Mouse (Mus musculus): ENCODE data around the gene Chchd6.

Chchd6 gene

DNA sequence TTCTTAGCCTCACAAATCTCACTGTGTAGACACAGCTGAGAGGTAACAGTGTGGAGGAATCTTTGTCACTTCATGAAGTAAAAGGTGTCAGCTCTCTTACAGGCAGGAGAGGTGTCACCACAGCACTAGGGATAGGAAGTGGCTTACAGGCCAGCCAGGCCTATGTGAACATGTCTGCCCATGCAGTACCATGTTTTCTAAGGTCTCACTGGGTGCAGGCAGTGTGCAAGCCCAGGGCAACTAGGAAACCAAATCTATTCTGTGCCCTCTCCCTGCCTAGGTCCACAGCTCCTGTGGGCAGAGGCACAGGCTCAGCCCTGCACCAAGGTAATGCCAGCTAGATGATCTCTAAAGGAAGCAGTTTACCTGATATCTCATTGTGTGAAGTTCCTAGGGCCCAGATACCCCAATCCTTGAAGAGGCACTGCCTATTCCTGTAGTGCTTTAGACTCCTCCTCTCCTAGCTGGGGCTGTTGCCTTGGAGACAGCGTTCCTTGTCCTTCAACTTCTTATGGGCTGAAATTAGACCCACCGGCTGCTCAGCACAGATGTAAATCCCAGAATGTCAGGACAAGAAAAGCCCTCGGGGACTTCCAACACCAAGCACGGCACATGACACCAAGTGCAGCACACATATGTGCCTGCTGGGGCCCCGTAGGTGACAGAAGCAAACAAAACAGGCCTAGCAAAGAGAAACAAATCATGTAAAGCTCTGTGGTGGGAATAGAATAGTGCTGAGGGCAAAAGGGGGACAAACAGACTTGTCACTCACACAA is 10.6 kb downstream of the Chchd6 start:
- DNase-seq = no peak

DNA sequence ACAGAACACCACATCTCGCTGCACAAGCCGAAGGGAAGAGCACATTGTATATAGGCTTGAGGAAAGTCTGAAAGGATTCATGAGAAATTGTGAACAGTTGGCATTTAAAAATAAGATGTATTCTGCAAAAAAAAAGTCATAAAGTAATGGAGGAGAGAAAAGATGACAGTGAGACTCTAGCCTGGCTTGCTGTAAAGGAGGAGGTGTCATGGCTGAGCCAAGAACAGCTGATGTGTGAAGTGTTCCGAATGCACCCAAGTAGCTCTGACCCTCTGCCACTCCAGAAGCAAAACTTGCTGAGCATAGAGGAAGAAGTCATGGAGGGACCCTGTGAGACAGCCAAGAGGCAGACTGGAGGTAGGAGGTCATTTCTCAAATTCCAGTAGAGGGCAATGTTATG is 12.3 kb downstream of the Chchd6 start:
- DNase-seq = no peak

DNA sequence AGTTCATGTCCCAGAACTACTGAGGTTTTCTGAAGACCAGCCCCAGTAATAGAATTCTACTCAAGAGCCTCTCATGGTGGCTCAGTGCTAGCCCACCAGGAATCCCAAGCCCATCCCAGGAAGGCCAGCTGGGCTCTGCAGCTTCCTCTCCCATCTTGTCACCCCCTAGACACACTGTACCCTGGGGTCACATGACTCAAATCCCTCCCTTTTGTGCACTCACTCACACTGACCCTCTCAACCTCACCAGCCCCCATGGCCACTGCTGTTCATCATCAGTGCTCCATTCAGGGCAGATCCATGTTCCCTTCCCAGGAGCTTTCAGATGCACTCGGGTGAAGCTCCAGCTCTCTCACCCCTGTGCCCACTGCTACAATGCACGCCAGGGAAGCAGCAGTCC is 20.8 kb downstream of the Chchd6 start:
- DNase-seq = no peak

DNA sequence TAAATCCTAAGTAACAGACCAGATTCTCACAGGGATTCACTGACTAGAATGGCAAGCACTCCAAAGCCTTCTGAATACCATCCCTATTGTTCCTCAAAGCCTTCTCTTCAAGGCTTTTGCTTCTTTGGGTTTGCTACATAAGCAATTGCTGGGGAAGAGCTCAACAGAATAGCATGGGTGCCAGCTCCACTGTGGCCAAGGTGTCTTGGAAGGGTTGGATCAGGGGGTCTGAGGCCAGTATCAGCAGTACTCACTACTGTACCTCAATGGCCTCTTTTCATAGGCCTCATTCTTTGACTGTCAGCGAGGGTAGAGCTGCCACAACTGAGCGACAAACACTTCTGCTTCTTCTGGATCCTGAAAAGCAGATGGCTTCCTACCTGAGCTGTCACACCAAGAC is 21.7 kb downstream of the Chchd6 start:
- DNase-seq = no peak

DNA sequence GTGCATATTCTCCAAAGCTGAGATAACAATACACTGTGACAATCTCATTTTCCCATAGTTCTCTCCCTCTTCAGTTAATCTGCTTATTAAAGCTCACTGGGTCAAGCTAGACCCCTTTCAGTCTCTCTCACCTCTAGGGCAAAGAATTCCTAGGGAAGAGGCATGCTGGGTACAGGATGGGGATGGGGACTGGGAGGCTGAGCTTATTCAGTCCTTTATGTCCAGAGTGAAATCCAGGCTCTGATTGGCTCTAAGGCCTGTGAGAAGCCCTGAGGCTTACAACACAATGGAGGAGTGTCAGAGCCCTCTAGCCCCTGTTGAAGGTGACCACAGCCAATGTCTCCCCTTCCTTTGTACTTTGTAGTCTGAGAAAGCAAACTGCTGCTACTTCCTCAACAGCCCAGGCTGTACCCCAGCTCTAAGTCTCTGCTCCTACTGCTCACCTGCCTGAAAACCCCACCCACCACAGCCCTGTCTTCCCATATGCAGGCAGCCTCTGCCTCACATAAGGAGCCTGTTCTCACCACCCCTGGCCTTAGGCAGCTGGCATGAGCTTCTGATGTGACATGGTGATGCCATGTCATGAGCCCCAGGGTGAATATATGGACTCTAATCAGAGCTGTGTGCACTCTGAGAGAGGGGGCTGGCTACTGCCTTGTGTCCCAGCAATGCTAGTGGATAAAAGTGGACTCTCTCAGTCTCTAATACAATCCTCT is 22.4 kb downstream of the Chchd6 start:
- DNase-seq = no peak

DNA sequence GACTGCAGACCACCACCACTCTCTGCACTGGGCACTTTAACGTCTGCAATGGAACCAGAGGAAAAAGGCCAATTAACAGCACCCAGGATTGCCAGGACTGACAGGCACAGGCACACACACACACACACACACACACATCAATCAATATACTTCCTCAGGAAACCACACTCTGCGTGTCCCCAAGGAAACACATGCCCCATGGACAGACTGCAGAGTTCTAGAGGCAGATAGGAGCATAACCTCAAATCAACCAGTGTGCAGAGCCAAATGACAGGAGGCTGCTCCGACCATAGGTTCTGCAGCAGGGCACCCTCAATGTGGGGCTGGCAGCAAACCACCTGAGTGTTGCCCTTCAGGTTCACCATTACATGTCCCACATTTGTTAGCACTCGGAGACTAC is 26.1 kb downstream of the Chchd6 start:
- no peak for DNase-seq

DNA sequence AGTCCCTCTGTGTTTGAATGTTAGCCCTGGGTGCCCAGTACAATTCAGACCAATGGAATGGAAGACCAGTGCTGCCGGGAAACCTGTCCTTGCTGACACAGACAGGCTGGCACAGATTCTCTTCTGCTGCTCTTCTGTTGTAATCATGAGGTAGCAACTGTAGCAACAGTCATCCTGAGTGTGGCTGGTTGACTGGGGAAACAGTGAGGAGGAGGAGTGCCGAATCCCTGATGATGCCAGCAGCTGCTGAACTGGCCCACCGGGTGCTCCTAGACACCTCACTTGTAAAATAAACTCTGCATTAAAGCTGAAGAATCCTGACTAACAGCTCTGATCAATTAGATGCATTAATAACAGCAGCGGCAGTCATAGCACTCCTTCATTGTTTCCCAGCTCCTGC is 28.7 kb downstream of the Chchd6 start:
- no peak for DNase-seq

DNA sequence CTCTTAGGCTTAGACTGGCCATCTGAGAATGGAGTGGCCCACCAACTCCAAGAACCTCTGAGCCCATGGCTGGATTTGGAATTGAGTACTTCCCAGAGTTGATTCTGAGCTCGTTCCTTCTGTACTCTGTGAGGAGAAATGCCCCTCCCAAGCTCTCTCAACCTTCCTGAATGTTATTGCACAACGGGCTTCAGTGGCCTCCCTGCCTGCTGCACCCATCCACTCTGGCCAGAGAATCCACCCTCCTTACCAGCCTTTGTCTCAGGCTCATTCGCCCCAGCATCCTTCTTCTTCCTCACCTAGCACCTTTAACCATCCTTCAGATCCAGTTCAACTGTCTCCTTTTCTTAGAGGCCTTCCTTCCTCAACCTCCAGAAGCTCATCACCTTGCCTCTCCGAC is 32.1 kb downstream of the Chchd6 start:
- DNase-seq = no peak

DNA sequence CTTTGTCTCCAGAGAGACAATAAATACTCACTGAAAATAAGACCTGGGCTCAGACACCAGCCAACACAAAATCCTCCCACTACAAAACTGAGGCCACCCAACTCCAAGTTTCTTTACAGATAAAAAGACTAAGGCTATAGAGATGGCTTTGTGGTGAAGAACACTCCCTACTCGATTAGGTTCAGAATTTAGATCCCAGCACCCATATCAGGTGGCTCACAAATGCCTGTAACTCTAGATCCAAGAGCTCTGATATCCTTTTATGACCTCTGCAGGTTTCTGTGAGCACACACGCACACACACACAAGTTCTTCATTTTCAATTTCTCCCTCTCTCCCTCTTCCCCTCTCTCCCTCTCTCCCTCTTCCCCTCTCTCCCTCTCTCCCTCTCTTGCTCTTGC is 34.6 kb downstream of the Chchd6 start:
- DNase-seq = no peak

DNA sequence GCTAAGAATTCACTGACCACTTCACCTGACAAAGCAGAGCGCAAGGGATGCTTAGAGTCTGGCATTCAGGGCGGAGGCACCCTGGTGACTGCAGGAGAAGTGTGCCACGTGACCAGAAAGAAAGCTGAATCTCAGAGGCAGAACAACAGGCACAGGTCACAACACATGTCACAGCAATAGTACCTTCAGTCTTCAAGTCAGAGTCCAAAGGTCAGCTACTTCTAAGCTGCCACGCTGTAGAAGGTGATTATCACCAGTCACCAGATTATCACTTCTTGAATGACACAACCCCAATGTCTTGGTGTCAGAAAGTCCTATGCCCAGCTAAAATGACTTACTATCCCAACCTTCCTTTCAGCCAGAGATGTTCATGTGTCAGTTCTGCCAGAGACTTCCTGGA is 37.8 kb downstream of the Chchd6 start:
- DNase-seq = no peak

DNA sequence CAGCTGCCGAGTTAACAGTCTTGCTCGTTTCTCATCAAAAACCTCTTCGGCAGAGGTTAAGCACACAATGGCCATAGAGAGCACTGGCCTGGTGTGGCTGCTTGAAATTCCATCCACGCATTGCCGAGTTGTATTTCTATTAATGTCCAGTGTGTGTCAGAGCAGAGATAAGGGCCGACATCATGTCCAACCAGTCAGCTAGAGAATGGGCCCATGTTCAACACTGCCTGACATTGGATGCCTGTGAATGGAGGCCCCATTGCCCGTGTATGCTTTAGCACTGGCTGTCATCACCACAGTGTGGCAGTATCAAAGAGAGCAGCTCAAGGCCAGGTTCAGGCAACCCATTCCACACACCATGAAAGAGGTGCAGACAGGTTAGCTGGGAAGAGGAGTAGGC is 38.9 kb downstream of the Chchd6 start:
- DNase-seq = no peak

DNA sequence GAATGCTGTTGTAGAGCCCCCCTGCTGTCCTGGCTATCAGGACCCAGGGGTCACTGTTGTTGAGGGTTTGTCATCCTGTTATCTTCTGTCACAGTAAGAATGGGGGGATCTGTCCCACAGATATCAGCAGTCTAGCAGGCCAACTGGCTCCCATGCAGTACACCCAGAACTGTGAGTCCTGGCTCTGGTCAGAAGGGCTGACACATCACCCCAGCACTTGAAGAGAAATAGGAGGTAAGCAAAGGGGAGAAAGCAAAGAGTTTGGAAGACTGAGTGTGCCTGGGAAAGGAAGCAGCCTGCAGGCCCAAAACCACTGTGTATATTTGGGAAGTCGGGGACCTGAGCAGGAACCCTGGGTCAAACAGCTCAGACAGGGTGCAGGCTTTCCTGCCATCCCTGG is 39.5 kb downstream of the Chchd6 start:
- DNase-seq = no peak

DNA sequence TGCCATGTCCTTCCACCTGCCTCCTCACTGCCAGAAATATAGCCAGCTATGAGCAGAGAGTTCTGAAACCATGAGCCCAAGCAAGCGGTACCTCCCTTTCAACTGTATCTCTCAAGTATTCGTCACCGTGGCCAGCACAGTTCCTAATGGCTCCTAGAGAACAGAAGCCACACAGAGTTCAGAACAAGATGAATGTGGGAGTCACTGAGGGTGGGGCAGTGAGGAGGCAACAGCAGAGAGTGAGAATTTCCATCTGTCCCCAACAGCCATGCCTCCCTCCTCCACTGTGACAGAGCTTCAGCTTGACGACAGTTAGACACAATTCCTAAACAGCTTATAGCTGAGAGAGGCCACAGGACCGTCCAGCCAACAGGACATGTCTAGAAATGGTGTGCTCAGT is 41.4 kb downstream of the Chchd6 start:
- no peak for DNase-seq

DNA sequence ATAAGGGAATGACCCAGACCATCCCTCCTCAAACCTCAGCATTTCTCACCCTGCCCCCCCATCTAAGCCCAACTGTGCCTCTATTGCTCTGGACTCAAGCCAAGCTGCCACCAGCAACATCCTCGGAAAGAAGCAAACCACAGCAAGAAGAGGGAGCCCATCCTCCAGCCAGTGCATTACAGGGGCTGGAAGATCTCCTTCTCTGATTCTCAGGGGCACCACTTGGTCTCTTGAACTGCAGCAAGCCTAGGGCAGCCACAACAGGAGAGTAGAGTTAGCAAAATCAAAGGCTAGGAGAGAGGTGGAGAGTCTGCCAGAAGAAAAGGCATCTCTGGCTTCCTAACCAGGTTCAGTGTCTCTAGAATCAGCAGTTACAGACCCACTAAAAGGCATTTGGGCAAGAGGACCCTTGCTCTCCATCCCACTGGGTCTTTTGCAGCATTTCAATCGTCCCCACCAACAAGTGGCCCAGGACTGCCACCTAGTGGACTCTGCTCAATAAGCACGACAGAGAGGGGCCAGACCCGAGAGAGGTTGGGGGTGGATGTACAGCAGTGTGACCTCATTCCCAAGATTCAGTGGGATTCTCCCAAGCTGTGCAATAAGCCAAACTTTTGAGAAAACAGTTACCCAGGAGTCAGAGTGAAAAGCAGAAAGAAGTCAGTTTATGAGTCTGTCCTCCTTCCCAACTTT is 42.3 kb downstream of the Chchd6 start:
- peak; percentile 80 for DNase-seq

DNA sequence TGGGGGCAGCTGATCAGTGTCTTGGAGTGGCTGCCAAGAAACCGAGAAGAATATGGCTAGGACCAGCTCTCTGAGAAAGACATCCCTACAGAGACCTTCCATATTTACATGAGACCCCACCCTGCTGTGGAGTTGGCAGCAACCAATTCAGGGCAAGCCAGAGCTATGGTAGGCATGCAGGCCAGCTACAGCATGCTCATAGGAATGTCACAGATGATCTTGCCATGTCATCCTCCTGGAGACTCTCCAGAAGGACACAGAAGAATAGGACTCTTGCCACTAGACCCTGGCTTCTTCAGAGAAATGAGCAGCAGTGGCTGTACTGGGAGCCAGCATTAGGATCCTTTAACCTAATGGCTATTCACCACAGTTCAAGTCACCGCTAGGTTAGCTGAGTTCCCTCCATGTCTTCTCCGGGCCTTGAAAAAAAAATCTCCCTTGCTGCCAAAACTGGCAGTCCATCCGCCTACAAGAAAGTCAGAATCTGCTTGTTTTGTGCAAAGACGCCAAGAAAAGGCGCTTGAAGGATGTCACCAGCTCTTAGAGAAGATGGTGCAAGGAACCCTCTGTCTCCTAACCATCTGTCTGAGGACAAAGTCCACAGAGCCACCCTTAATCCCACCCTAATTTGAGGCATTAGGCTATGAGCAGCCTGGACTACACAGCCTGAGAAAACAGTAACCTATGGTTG is 43.0 kb downstream of the Chchd6 start:
- no peak for DNase-seq

DNA sequence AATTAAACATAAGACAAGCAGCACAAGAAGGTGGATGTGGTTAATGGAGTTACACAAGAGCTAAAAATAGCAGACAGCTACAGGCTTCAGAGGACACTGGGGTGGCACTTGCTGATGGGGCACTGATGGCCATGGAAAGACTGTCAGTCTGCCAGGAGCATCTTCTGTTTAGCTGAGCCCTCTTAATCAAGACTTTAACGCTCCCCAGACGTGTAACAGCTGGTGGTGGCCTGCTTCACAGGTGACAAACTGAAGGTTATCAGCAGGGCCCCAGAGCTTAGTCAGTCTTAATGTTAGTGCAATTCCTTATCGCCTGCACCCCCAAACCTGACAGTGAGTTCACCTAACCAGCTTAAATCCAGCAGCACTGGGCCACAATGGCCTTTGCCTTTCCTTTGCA is 46.3 kb downstream of the Chchd6 start:
- no peak for DNase-seq

DNA sequence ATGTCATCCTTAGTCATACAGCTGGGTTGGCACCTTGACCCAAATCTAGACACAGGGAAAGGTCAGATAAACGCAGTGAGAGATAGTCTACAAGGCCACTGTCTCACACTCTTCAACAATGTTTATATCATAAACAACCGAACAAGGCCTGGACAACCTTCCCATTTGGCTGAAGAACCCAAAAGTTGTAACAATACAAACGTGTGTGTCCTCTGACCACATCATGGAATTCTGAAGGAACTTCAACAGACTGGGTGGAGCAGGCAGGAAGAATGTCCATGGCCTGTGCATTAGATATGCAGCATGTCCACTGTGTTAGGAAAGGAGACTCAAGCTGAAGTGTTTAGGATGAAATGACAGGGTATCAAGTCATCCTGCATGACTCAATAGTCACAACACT is 47.5 kb downstream of the Chchd6 start:
- no peak for DNase-seq

DNA sequence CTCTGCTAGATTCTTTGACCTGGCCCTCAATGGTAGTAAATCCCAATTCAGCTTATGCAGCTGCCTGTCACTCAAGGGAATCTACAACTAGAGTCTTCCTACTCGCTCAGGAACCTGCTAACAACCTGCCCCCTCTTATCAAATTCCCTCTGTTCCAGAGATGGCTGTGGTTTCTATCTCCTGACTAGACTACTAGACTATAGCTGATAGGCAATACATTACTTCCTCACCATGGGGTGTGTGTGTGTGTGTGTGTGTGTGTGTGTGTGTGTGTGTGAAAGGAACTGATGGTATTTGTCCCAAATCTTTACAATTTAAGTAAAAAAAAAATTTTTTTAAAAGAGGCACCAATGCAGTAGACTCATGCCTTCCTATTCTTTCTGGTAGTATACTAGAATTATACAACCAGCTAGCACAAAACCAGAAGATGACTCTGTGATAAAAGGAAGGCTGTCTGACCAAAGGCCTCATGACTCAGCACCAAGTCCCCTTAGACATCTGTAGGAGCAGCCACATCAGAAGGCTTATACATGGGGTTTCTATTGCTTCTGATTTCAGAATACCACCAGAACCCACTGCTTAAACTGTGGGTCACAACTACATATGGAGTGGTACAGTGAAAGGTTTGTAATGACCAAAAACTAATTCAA is 57.2 kb downstream of the Chchd6 start:
- no peak for DNase-seq

DNA sequence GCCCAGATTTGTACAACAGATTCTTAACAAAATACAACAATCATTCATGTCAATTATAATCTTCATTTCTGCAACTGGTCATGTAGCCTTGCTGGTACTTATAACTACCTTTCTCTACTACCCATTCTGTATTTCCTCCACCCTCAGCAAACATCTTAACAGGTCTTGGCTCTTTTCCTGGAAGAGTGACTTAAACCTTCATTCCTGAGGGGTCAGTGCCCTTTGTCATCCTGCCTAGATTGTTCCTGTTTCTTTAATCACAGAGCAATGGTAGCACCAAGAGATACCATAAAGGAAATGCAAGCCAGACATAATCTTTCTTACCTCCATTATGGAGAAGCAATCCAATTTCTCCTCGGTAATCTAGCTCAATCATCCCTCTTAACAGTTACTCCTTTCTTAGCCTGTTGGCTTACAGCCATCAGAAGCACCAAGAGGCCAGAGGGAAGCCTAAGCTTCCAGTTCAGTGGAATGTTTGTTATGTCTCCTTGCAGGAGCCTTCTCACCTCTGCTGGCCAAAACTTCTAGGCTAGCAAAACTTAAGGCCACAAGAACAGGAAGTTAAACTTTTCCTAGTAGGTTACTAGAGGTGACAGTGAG is 59.7 kb downstream of the Chchd6 start:
- DNase-seq = no peak

DNA sequence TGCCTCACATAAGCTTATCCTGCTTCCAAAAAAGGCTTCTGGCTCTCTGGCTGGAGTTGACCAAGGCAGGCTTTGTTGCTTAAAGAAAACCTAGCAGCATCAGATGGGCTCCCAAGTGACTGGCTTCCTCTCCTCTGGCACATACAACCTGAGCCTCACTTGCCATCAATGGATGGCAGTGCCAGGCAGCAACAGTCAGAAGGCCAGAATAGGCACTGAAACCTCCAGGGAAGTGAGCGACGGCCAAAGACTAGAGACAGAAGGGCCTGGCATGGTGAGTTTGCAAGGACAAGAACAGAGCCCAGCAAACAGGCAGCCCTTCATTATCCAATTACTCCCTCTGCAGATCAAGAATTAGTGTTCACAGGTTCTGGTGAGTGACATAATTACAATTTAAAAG is 70.7 kb downstream of the Chchd6 start:
- DNase-seq = no peak

DNA sequence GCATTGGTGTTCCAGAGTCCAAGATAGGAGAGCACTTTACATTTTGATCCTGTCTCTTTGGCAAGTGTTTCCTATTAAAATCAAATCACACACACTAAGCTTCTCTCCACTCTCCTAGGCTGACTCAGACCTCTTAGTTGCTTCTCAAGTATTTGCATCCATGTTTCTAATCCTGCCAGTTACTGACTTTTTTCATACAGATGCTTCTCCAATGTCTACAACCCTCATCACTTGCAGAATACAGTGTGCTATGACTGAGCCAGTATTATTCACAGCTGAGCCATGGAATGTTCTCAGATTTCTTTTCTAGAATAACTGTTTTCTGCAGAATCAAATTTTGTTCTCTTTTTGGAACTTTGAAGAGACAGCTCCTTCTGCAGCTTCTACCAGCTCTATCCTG is 85.3 kb downstream of the Chchd6 start:
- no peak for DNase-seq

DNA sequence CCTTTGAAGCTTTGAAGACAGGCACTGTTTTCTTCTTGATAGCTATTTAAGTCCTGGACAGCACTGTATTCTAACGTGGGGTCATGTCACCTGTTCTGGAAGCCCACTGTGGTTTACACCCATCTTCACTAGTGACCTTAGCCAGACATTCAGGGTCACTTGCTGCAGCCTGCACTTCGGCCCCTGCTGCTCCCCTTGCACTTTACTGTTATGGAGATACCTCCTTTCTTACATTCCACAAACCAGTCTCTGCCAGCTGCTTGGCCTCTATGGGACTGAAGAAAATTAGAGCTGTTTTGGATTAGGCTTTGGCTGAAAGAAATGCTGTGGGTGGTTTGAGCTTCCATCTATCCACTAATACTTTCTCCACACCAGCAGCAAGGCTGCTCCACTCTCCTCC is 86.7 kb downstream of the Chchd6 start:
- DNase-seq = no peak

DNA sequence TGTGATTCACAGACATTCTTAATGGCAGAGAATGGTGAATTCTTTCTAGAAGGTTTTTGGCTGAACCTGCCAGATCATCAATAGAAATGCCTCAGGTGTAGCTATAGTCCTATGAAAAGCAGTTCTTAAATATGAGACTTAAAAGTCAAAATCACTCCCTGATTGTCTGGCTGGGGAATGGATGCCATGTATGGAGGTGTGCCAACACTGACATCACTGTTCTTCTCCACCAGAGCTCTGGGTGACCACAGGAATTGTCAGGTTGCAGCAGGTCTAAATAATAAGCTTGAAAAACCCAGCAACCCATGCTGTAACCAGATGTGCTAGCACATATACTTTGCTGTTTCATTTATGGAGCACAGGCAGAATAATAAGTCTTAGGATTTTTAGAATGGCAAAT is 87.2 kb downstream of the Chchd6 start:
- DNase-seq = no peak
